Mouse (Mus musculus): ENCODE results near the gene Kcna3.
A peak's percentile ranks its signal among the peaks of the same experiment; 100 is the strongest.

Kcna3 gene

DNA sequence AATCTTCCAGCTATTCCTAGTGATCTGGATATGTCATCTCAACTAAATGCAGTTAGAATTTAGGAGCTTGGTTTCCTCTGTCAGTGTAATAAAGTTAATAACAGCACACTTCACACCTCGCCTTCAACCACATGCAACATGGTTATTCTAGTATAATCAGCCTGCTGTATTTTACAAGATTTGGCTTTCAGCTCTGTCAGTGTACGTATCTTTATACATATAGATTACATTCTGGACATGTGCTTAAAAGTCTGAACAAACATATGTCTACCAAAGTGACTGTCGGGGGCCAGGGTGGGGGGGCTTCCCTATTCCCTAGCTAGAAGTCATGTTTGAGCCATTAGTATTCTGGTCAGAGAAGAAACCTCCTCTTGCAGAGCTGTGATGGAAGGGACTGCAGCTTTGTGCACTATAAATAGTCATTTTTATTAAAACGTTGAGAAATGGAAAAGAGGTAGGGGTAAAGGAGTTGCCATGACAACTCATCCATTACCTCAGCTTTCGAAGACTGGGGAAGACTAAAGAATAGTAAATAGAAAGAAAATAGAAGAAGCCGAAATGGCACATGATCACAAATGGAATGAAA is 29.6 kb downstream of the Kcna3 start:
- no peak for DNase-seq

DNA sequence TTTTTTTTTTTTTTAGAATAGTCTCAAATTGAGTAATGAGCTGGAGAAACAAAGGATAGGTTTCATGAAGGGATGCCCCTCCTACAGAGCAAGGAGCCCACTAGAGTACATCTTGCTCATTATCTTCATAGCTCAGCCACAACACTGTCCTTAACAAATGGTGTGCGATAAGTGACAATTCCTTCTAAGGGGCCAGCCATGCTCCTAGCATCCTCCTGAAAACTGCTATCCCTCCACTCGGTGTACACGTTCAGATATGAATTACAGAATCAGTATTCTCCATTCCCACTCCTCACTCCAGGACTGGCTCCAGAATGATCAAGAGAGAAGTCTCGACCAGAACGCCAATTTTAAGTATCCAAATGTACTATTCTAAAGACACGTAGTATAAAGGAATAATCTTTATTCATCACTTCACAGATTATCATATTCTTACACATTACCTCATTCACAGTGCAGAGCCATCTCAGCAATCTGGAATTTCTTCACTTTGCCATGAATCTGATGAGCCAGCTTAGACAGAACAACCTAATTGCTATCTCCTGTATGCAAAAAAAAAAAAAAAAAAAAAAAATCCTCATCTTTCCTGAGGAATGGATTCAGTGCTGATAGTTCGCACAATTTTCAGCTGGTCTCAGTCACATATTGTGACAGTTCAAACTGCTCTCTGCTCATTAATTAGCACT is 30.3 kb downstream of the Kcna3 start:
- DNase-seq = peak; percentile 11

DNA sequence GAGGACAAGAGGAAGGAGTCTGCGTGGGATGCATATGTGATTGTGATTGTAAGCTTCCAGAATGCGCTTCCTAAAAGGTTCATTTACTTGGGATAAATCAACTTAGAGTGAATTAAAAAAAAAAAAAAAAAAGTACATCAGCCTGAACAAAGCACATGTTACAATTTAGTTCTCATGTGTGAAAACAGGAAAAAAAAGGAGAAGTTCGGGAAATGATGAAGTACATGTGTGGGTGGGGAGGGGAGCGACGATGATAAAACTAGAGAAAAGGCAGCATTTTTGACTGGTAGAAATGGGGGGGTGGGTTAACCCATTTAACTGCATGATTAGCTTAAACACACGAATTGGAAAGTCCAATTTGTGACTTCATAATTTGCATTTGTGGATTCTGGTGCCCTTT is 31.3 kb downstream of the Kcna3 start:
- peak; percentile 14 for DNase-seq

DNA sequence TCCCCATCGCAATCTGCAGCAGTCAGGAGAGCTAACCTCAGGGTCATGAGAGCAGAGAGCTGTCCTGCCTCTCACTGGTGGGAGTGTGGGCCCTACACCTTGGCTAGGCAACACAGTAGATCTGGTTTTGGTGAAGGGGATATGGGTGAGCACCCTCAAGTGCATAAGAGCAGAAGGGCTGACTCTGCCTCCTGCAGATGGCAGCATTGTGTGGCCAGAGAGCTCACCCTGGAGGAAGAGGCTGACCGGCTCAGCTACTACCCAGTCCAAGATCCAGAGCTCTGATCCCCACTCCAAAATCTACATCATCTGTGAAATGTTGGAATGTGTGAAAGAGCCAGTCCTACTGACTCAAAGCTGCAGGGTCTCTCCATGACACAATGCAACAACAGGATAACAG is 37.9 kb downstream of the Kcna3 start:
- no peak for DNase-seq

DNA sequence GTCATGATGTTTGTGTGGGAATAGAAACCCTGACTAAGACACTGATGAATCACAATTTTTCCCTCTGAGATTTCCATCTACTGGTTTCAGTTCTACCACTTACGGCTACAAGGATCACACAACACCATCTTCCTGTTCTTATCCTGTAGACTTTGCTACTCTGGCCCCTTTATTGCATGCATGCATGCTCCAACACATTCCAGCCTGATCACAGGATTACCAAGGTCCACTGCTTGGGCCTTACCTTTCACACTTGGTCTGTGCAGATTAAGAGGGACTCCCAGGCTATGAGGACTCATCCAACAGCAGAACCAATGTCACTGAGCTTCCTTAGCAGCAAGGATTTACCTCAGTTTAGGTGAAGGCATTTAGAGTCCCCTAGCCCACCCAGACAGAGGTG is 39.7 kb downstream of the Kcna3 start:
- peak; percentile 62 for DNase-seq

DNA sequence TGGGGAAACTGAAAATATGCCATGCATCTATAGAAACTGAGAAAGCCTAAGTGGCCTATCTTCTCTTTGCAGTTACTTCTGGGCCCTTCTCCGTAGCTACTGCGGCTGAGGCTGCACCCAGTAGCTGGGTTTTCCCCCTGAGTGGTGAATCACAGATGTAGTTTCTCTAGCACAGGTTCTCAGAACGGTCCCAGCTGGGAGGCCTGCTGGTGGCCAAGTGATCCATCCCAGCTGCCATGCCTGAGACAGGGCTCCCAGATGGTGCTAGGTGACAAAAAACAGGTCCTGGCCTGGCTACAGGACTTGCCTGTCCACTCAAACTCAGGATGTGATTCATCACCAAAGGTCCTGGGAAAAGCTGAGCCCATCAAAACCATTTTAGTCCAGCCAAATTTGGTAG is 40.7 kb downstream of the Kcna3 start:
- peak; percentile 93 for DNase-seq

DNA sequence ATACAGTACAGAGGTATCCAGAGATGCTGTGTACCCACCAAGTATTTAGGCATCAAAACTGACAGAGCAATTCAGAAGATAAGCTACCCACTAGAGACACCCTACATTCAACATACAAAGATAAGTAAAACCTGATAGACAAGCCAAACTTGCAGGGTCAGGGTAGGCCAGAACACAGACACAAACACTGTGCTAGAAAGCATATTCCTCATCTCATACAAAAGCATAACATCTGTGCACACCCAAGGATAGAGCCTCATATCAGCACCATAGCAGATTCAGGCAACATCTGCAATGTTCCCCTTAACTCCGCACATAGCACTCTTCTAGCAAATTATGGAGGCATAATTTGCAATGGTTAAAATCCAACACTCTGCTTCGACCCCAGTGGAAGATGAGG is 41.1 kb downstream of the Kcna3 start:
- peak; percentile 25 for DNase-seq

DNA sequence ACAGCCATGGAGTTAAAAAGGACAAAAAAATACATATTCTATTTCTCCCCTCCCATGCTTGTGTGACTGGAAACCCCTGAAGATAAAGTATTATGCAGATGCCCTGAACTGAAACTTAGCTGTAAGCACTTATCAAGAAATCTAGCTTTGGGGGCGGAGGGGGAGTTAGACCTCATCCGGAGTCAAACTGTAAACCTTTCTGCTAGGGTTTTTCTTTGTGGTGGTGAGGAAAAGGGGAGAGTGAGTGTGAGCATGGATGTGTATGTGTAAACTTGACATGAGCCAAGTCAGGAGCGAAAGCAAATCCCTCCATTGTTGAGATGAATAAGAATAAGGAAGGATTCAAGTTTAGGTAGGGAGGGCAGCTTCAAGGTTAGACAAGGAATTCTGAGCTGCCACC is 44.8 kb downstream of the Kcna3 start:
- DNase-seq = no peak

DNA sequence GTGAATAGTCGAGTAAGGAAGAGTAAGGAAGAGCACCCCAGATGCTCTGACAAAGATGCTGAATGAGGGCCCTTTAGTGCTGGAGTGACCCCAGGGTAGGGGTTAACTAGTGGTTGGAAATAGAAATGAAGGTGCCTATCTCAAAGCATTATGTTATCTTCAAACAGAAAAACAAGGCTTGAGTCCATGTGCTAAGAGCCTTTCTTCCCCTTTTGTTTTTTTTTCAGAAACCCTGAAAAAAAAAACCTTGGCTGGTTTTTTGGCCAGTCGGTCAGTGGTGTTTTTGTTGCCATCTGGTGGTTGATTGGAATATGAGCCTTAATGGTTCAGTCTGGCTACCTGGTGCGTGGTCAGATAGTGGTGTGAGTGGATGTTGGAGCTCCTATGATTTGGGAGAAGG is 45.3 kb downstream of the Kcna3 start:
- DNase-seq = no peak

DNA sequence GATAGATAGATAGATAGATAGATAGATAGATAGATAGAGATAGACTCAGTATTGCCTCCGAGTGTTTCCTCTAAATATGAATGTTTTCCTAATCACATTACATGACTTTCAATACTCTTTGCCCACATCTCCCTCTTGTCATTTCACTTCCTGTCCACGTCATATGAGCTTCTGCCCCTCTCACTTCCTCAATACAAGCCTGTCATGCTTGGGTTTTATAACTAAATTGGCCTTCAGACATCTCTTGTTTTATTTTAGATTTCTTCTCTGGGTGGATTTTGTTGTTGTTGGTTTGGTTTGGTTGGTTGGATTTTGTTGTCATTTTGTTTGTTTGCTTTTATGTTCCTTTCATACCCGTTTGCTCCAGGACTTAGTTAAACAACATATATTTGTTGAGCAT is 48.6 kb downstream of the Kcna3 start:
- no peak for DNase-seq

DNA sequence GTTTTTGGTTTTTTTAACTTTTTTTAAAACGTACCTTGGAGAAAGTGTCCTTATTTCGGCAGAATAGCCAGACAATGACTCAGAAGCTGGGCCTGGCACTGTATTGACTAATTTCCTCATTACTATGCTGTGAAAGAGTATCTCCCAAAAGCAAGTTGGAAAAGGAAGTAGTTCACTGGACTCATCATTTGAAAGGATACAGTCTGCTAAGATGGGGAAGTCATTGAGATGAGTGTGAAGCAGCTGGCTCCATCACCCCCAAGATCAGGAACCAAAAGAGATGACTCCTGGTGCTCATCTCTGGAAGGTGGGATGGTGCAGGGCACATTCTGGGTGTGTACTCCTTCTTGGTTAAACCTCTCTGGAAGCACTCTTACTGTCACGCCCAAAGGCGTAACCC is 51.4 kb downstream of the Kcna3 start:
- DNase-seq = no peak

All from heart, adult 11 months (tissue).